Mouse (Mus musculus) liver, adult 2 months (tissue): Measurements from ENCODE around the gene Phf23.

Experiments
- CTCF ChIP-seq: fragments of 200-500 bp; IDR thresholded peaks from 2 replicates; pipeline ENCODE4 v1.5.1; 2011; ENCODE audit warnings: low read depth, low read length, control low read depth
- POLR2A ChIP-seq: fragments of 200-500 bp; IDR thresholded peaks from 2 replicates; pipeline ENCODE4 v1.6.1; 2011; ENCODE audit warnings: low read length, control low read depth; ENCODE audit not compliant: insufficient read depth; ENCODE audit errors: extremely low read depth

- TF ChIP-seq CTCF (no peak), POLR2A (no peak)
Measured at GRCm38 (mm10) chr11:70030651-70031320, 35.2 kb downstream of the Phf23 start.
